Mouse (Mus musculus) testis, adult 2 months (tissue): ENCODE measurements around the gene Olfr1366.

ENCODE experiments used
- CTCF ChIP-seq: fragments of 200-500 bp; IDR thresholded peaks from 2 replicates; pipeline ENCODE4 v1.5.1; 2012; ENCODE audit warnings: low read depth, mild to moderate bottlenecking, inconsistent platforms, low read length, moderate library complexity; ENCODE audit not compliant: control insufficient read depth, insufficient read depth, insufficient replicate concordance
- POLR2A ChIP-seq: fragments of 200-500 bp; IDR thresholded peaks from 2 replicates; pipeline ENCODE4 v1.6.1; 2012; ENCODE audit warnings: low read depth, mild to moderate bottlenecking, inconsistent platforms, low read length, moderate library complexity; ENCODE audit not compliant: control insufficient read depth

GRCm38 (mm10) chr13:21542708-21543107 lies at the start of gene Olfr1366:
- TF ChIP-seq CTCF (no peak), POLR2A (no peak)
